Mouse (Mus musculus): ENCODE results near the gene Pank1. TPM values are rescaled to one million over a fixed set of nuclear protein-coding genes. Genes with fewer than 3 reads are reported as not detected.

Gene Pank1
- polyA plus RNA-seq, 1 experiment from 2014 or later = 10.7 TPM

- H3K9me3 ChIP-seq (ENCODE audit: control insufficient read depth, low read length) = no peaks in the 10 kb centered on the region
- no peak overlapping the region for H3K4me3 ChIP-seq (ENCODE audit: low read depth, low read length)
- H3K9ac ChIP-seq (ENCODE audit: low read length) = no peak overlapping the region
- DNase-seq (ENCODE audit: low spot score) = no peak
- H3K4me2 ChIP-seq (ENCODE audit: low read depth, low read length, severe bottlenecking) = no peak overlapping the region
- no peaks in the 10 kb centered on the region for H3K36me3 ChIP-seq (ENCODE audit: control insufficient read depth, insufficient read depth, low read length)
- no peak for ATAC-seq (replicated peaks; ENCODE audit: low FRiP score)
- 92% methylated on average over 8 of the region's 8 CpGs for WGBS
- no peaks in the 10 kb centered on the region for H3K4me1 ChIP-seq (replicated peaks; ENCODE audit: control insufficient read depth, insufficient read depth, low read length)
- H3K27ac ChIP-seq (ENCODE audit: low read depth, low read length) = no peak overlapping the region
- H3K27me3 ChIP-seq (ENCODE audit: control insufficient read depth, insufficient read depth, low read length) = no peaks in the 10 kb centered on the region
Measured at GRCm38 (mm10) chr19:34868093-34868741, 11.0 kb downstream of the Pank1 start.

- H3K27me3 ChIP-seq (ENCODE audit: control insufficient read depth, insufficient read depth, low read length) = no peaks in the 10 kb centered on the region
- ATAC-seq (replicated peaks; ENCODE audit: low FRiP score) (no peak), DNase-seq (ENCODE audit: low spot score) (no peak)
- H3K4me2 ChIP-seq (ENCODE audit: low read depth, low read length, severe bottlenecking) = no peak overlapping the region
- no peaks in the 10 kb centered on the region for H3K4me1 ChIP-seq (replicated peaks; ENCODE audit: control insufficient read depth, insufficient read depth, low read length)
- no peak overlapping the region for H3K4me3 ChIP-seq (ENCODE audit: low read depth, low read length)
- no peaks in the 10 kb centered on the region for H3K9me3 ChIP-seq (ENCODE audit: control insufficient read depth, low read length)
- WGBS = 90% methylated on average over 6 of the region's 6 CpGs
- no peaks in the 10 kb centered on the region for H3K36me3 ChIP-seq (ENCODE audit: control insufficient read depth, insufficient read depth, low read length)
- no peak overlapping the region for H3K27ac ChIP-seq (ENCODE audit: low read depth, low read length)
- H3K9ac ChIP-seq (ENCODE audit: low read length) = no peak overlapping the region
Measured at GRCm38 (mm10) chr19:34863737-34864136, 15.5 kb downstream of the Pank1 start.

- H3K4me2 ChIP-seq (ENCODE audit: low read depth, low read length, severe bottlenecking) = no peak overlapping the region
- DNase-seq (ENCODE audit: low spot score) (no peak), ATAC-seq (replicated peaks; ENCODE audit: low FRiP score) (no peak)
Measured at GRCm38 (mm10) chr19:34856021-34856651, 23.1 kb downstream of the Pank1 start.

GRCm38 (mm10) chr19:34851161-34851560 is 28.1 kb downstream of the Pank1 start:
- no peak for DNase-seq (ENCODE audit: low spot score)
- no peak for ATAC-seq (replicated peaks; ENCODE audit: low FRiP score)
- Histone ChIP-seq H3K27me3 (ENCODE audit: control insufficient read depth, insufficient read depth, low read length) (no peaks in the 10 kb centered on the region), H3K27ac (ENCODE audit: low read depth, low read length) (no peak overlapping the region), H3K4me1 (replicated peaks; ENCODE audit: control insufficient read depth, insufficient read depth, low read length) (no peaks in the 10 kb centered on the region), H3K36me3 (ENCODE audit: control insufficient read depth, insufficient read depth, low read length) (no peaks in the 10 kb centered on the region), H3K9me3 (ENCODE audit: control insufficient read depth, low read length) (no peaks in the 10 kb centered on the region), H3K4me3 (ENCODE audit: low read depth, low read length) (no peak overlapping the region), H3K4me2 (ENCODE audit: low read depth, low read length, severe bottlenecking) (no peak overlapping the region), H3K9ac (ENCODE audit: low read length) (no peak overlapping the region)
- WGBS = 91% methylated on average over 3 of the region's 3 CpGs

More at GRCm38 (mm10) chr19:34856021-34856651, 23.1 kb downstream of the Pank1 start:
- Histone ChIP-seq H3K27me3 (ENCODE audit: control insufficient read depth, insufficient read depth, low read length) (no peaks in the 10 kb centered on the region), H3K36me3 (ENCODE audit: control insufficient read depth, insufficient read depth, low read length) (no peaks in the 10 kb centered on the region), H3K4me1 (replicated peaks; ENCODE audit: control insufficient read depth, insufficient read depth, low read length) (no peaks in the 10 kb centered on the region), H3K9me3 (ENCODE audit: control insufficient read depth, low read length) (no peaks in the 10 kb centered on the region), H3K4me3 (ENCODE audit: low read depth, low read length) (no peak overlapping the region), H3K9ac (ENCODE audit: low read length) (no peak overlapping the region), H3K27ac (ENCODE audit: low read depth, low read length) (no peak overlapping the region)
- 90% methylated on average over 12 of the region's 12 CpGs for WGBS

GRCm38 (mm10) chr19:34849426-34849825 is 29.8 kb downstream of the Pank1 start:
- DNase-seq (ENCODE audit: low spot score) (no peak), ATAC-seq (replicated peaks; ENCODE audit: low FRiP score) (no peak)
- Histone ChIP-seq H3K9ac (ENCODE audit: low read length) (no peak overlapping the region), H3K4me3 (ENCODE audit: low read depth, low read length) (no peak overlapping the region), H3K4me2 (ENCODE audit: low read depth, low read length, severe bottlenecking) (no peak overlapping the region), H3K27ac (ENCODE audit: low read depth, low read length) (no peak overlapping the region), H3K9me3 (ENCODE audit: control insufficient read depth, low read length) (no peaks in the 10 kb centered on the region), H3K4me1 (replicated peaks; ENCODE audit: control insufficient read depth, insufficient read depth, low read length) (no peaks in the 10 kb centered on the region), H3K36me3 (ENCODE audit: control insufficient read depth, insufficient read depth, low read length) (no peaks in the 10 kb centered on the region), H3K27me3 (ENCODE audit: control insufficient read depth, insufficient read depth, low read length) (no peaks in the 10 kb centered on the region)
- 93% methylated on average over 7 of the region's 7 CpGs for WGBS

- H3K9ac ChIP-seq (ENCODE audit: low read length) = no peak overlapping the region
- H3K36me3 ChIP-seq (ENCODE audit: control insufficient read depth, insufficient read depth, low read length) = no peaks in the 10 kb centered on the region
- H3K4me1 ChIP-seq (replicated peaks; ENCODE audit: control insufficient read depth, insufficient read depth, low read length) = no peaks in the 10 kb centered on the region
- H3K4me3 ChIP-seq (ENCODE audit: low read depth, low read length) = no peak overlapping the region
- no peak overlapping the region for H3K4me2 ChIP-seq (ENCODE audit: low read depth, low read length, severe bottlenecking)
- ATAC-seq (replicated peaks; ENCODE audit: low FRiP score) (no peak), DNase-seq (ENCODE audit: low spot score) (no peak)
- H3K9me3 ChIP-seq (ENCODE audit: control insufficient read depth, low read length) = no peaks in the 10 kb centered on the region
- H3K27ac ChIP-seq (ENCODE audit: low read depth, low read length) = no peak overlapping the region
- no peaks in the 10 kb centered on the region for H3K27me3 ChIP-seq (ENCODE audit: control insufficient read depth, insufficient read depth, low read length)
- WGBS = 90% methylated on average over 9 of the region's 9 CpGs
Measured at GRCm38 (mm10) chr19:34848164-34848563, 31.1 kb downstream of the Pank1 start.

GRCm38 (mm10) chr19:34847103-34847502 is 32.2 kb downstream of the Pank1 start:
- H3K36me3 ChIP-seq (ENCODE audit: control insufficient read depth, insufficient read depth, low read length) = no peaks in the 10 kb centered on the region
- no peaks in the 10 kb centered on the region for H3K9me3 ChIP-seq (ENCODE audit: control insufficient read depth, low read length)
- H3K4me3 ChIP-seq (ENCODE audit: low read depth, low read length) = no peak overlapping the region
- 88% methylated on average over 3 of the region's 3 CpGs for WGBS
- no peaks in the 10 kb centered on the region for H3K27me3 ChIP-seq (ENCODE audit: control insufficient read depth, insufficient read depth, low read length)
- no peak overlapping the region for H3K27ac ChIP-seq (ENCODE audit: low read depth, low read length)
- no peak overlapping the region for H3K9ac ChIP-seq (ENCODE audit: low read length)
- no peak overlapping the region for H3K4me2 ChIP-seq (ENCODE audit: low read depth, low read length, severe bottlenecking)
- DNase-seq (ENCODE audit: low spot score) = no peak
- ATAC-seq (replicated peaks; ENCODE audit: low FRiP score) = no peak
- H3K4me1 ChIP-seq (replicated peaks; ENCODE audit: control insufficient read depth, insufficient read depth, low read length) = no peaks in the 10 kb centered on the region

GRCm38 (mm10) chr19:34846508-34847038 is 32.7 kb downstream of the Pank1 start:
- H3K27ac ChIP-seq (ENCODE audit: low read depth, low read length) = no peak overlapping the region
- DNase-seq (ENCODE audit: low spot score) (no peak), ATAC-seq (replicated peaks; ENCODE audit: low FRiP score) (no peak)
- H3K9ac ChIP-seq (ENCODE audit: low read length) = no peak overlapping the region
- H3K4me1 ChIP-seq (replicated peaks; ENCODE audit: control insufficient read depth, insufficient read depth, low read length) = no peaks in the 10 kb centered on the region
- H3K36me3 ChIP-seq (ENCODE audit: control insufficient read depth, insufficient read depth, low read length) = no peaks in the 10 kb centered on the region
- 64% methylated on average over 12 of the region's 12 CpGs for WGBS
- H3K4me2 ChIP-seq (ENCODE audit: low read depth, low read length, severe bottlenecking) = no peak overlapping the region
- H3K9me3 ChIP-seq (ENCODE audit: control insufficient read depth, low read length) = no peaks in the 10 kb centered on the region
- no peak overlapping the region for H3K4me3 ChIP-seq (ENCODE audit: low read depth, low read length)
- H3K27me3 ChIP-seq (ENCODE audit: control insufficient read depth, insufficient read depth, low read length) = no peaks in the 10 kb centered on the region

- ATAC-seq (replicated peaks; ENCODE audit: low FRiP score) (no peak), DNase-seq (ENCODE audit: low spot score) (no peak)
- Histone ChIP-seq H3K9me3 (ENCODE audit: control insufficient read depth, low read length) (no peaks in the 10 kb centered on the region), H3K4me2 (ENCODE audit: low read depth, low read length, severe bottlenecking) (no peak overlapping the region), H3K9ac (ENCODE audit: low read length) (no peak overlapping the region), H3K36me3 (ENCODE audit: control insufficient read depth, insufficient read depth, low read length) (no peaks in the 10 kb centered on the region), H3K4me1 (replicated peaks; ENCODE audit: control insufficient read depth, insufficient read depth, low read length) (no peaks in the 10 kb centered on the region), H3K27me3 (ENCODE audit: control insufficient read depth, insufficient read depth, low read length) (no peaks in the 10 kb centered on the region), H3K27ac (ENCODE audit: low read depth, low read length) (no peak overlapping the region), H3K4me3 (ENCODE audit: low read depth, low read length) (no peak overlapping the region)
- WGBS = 76% methylated on average over 7 of the region's 7 CpGs
Measured at GRCm38 (mm10) chr19:34846005-34846404, 33.2 kb downstream of the Pank1 start.

Measured in forebrain, embryonic 11.5 days (tissue).